Mouse (Mus musculus): ENCODE results near the gene Enpp6.

GRCm38 (mm10) chr8:46982166-46982565, 4.5 kb upstream of the Enpp6 start:
- no peak for TF ChIP-seq EP300 (IDR thresholded peaks at IDR 0.05)
- no peak for TF ChIP-seq CTCF (IDR thresholded peaks at IDR 0.05)

Measured in lung, postnatal 0 days (tissue).